Mouse (Mus musculus) bone marrow macrophage, adult 2 months (primary cell): ENCODE data around the gene March8.

Experiments
- CTCF ChIP-seq: IDR thresholded peaks from 2 replicates; pipeline ENCODE4 v1.5.1; 2012; ENCODE audit warnings: low read depth, mild to moderate bottlenecking, low read length, moderate library complexity
- POLR2A ChIP-seq: IDR thresholded peaks from 2 replicates; pipeline ENCODE4 v1.6.1; 2012; ENCODE audit warnings: mild to moderate bottlenecking, low read depth, low read length, borderline replicate concordance

- TF ChIP-seq CTCF (no peak), POLR2A (no peak)
Observed at GRCm38 (mm10) chr6:116331396-116331795, 6.4 kb upstream of the March8 start.
